Mouse (Mus musculus) limb, embryonic 13.5 days (tissue): ENCODE results near the gene Tmem232. TPM values are rescaled to one million over a fixed set of nuclear protein-coding genes. Genes with fewer than 3 reads are reported as not detected.
"Not testable (repeated sequence)": the region's sequence is repeated elsewhere in the genome, so short reads cannot be mapped to it uniquely, and the experiment has no call there.

Experiments used
- ATAC-seq: fragments of 200-750 bp; cut with Nextera tagmentation; 2 replicates; pipeline ENCODE4 v1.8.0; 2017; ENCODE audit warnings: low read depth, moderate number of reproducible peaks, moderate TSS enrichment; ENCODE audit not compliant: low FRiP score
- H3K27ac ChIP-seq: fragments of 300-500 bp; sonication (generic); 2 replicates; pipeline ENCODE4 v1.5.1; 2015; ENCODE audit warnings: inconsistent platforms, mild to moderate bottlenecking, moderate library complexity
- H3K27me3 ChIP-seq: fragments of 300-500 bp; sonication (generic); 2 replicates; pipeline ENCODE4 v1.6.1; 2015; ENCODE audit warnings: mild to moderate bottlenecking, inconsistent platforms
- H3K36me3 ChIP-seq: fragments of 300-500 bp; sonication (generic); 2 replicates; pipeline ENCODE4 v1.6.1; 2015; ENCODE audit warnings: inconsistent platforms, mild to moderate bottlenecking, moderate library complexity
- H3K4me1 ChIP-seq: fragments of 300-500 bp; sonication (generic); 2 replicates; pipeline ENCODE4 v1.6.1; 2015; ENCODE audit warnings: inconsistent platforms
- H3K4me2 ChIP-seq: fragments of 300-500 bp; sonication (generic); replicated peaks from 2 replicates; pipeline ENCODE4 v1.6.1; 2015; ENCODE audit warnings: inconsistent platforms, mild to moderate bottlenecking, moderate library complexity
- H3K4me3 ChIP-seq: fragments of 300-500 bp; sonication (generic); 2 replicates; pipeline ENCODE4 v1.5.1; 2015; ENCODE audit warnings: moderate library complexity, mild to moderate bottlenecking, inconsistent platforms
- H3K9ac ChIP-seq: fragments of 300-500 bp; sonication (generic); 2 replicates; pipeline ENCODE4 v1.6.1; 2015; ENCODE audit warnings: mild to moderate bottlenecking, inconsistent platforms
- H3K9me3 ChIP-seq: fragments of 300-500 bp; sonication (generic); 2 replicates; pipeline ENCODE4 v1.6.1; 2016; ENCODE audit warnings: inconsistent platforms
- WGBS: fragments of 180-500 bp; shearing (Covaris S2); methylation state at CpG from one replicate; pipeline ENCODE4 v1.1.7; 2015; 5-methylcytosine and 5-hydroxymethylcytosine counted together
- polyA plus RNA-seq: library from polyadenylated mRNA; unstranded; fragments of >200 nt; fragmentation: Nextera tagmentation; extraction: Ambion mirVana; gene quantifications from 2 replicates; pipeline ENCODE4 v1.2.1, GENCODE M21; 2015

Tmem232 gene
- polyA plus RNA-seq, 1 experiment from 2014 or later: 0.13 TPM

DNA sequence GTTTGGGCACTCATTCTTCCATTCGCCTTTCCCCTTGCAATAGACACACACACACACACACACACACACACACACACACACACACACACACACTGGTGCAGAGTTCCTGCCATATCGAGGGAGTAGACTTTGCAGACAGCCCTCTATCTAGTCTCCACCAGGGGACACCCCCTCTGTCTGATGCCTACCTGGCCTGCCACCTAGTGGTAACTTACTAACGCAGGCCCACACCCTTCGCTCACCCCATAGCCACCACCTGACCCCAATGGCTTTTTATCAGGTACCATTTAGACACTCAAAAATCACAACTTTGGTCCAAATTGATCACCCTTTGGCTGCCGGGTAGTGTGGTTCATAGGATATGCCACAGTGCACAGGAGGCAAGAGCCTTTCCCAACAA, 18.7 kb upstream of the Tmem232 start:
- H3K4me2 ChIP-seq: no peak overlapping the region
- H3K4me3 ChIP-seq: no peak overlapping the region
- H3K27ac ChIP-seq: no peak overlapping the region
- WGBS: 47% methylated on average over 5 of the region's 5 CpGs
- ATAC-seq: no peak
- H3K36me3 ChIP-seq: no peaks in the 10 kb centered on the region
- H3K27me3 ChIP-seq: no peaks in the 10 kb centered on the region
- H3K9ac ChIP-seq: no peak overlapping the region
- H3K9me3 ChIP-seq: no peaks in the 10 kb centered on the region
- H3K4me1 ChIP-seq: no peaks in the 10 kb centered on the region

DNA sequence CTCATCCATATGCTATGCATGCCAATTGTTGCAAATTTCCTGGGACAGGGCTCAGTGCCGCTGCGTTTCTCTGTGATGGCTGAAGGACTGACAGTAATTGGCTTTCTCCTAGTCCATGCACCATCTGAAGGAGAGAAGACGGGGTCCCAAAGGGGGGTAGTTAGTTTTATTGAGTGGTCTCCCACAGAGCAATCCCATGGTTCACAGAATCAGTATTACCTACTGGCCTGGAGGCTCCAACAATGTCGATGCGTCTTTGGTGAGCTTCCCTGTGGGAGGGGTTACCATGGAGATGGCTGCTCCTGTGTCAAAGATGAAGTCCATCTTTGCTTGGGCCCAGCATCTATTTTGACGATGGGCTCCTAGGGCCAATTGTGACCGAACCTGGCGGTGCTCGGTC, 18.2 kb upstream of the Tmem232 start:
- Histone ChIP-seq H3K4me3 (no peak overlapping the region), H3K4me1 (no peaks in the 10 kb centered on the region), H3K9ac (no peak overlapping the region), H3K9me3 (no peaks in the 10 kb centered on the region), H3K4me2 (peak overlapping the region; percentile 21; the same call in 1 of the 2 replicates), H3K27ac (no peak overlapping the region), H3K27me3 (no peaks in the 10 kb centered on the region), H3K36me3 (no peaks in the 10 kb centered on the region)
- WGBS: 64% methylated on average over 9 of the region's 9 CpGs
- no peak for ATAC-seq

DNA sequence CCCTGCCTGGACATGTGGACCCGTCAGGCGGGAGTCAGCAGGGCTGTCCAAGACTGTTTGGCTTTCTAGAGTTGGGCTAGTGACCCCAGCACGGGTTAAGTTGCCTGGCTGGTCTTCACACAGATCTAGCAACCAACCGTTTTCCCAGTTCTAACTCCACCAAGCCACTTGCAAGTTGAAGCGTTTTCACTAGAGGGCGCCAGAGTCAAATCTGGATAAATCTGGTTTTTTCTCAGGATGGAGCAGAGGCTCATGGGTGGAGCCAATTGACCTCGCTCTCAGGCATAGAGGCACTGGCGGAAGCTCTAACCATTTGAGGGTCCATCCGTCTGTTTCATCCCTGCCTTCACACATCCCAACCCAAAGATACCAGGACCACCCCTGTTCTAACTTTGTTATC, 17.6 kb upstream of the Tmem232 start:
- ATAC-seq: no peak

DNA sequence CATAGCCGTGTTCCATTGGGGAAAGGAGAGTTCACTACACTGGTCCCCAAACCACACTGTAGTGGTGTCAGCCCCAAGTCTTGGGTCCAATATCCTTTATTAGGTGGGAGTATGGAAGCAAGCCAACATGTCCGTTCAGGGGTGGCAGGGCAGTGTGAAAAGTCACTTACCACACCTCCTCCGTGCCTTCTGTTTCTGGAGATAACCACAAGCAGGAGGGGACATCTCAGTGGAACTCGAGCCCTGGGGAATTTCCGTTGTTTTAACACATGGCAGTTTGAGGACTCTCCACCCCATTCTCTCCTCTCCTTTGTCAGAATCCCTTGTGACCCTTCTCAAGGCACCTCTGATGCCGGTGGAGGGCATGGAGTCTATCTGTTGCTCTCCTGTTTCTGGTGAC, 16.6 kb upstream of the Tmem232 start:
- Histone ChIP-seq H3K27ac (no peak overlapping the region), H3K9me3 (no peaks in the 10 kb centered on the region), H3K27me3 (no peaks in the 10 kb centered on the region), H3K4me2 (no peak overlapping the region), H3K4me1 (no peaks in the 10 kb centered on the region), H3K4me3 (no peak overlapping the region), H3K9ac (no peak overlapping the region), H3K36me3 (no peaks in the 10 kb centered on the region)
- no peak for ATAC-seq
- WGBS: 69% methylated on average over 6 of the region's 6 CpGs

More for the DNA sequence above, 17.6 kb upstream of the Tmem232 start:
- H3K4me3 ChIP-seq: no peak overlapping the region
- 45% methylated on average over 9 of the region's 9 CpGs for WGBS
- no peaks in the 10 kb centered on the region for H3K36me3 ChIP-seq
- no peaks in the 10 kb centered on the region for H3K4me1 ChIP-seq
- H3K27me3 ChIP-seq: no peaks in the 10 kb centered on the region
- H3K9me3 ChIP-seq: no peaks in the 10 kb centered on the region
- H3K9ac ChIP-seq: no peak overlapping the region
- H3K27ac ChIP-seq: no peak overlapping the region
- H3K4me2 ChIP-seq: peak overlapping the region; percentile 21; the same call in 1 of the 2 replicates

DNA sequence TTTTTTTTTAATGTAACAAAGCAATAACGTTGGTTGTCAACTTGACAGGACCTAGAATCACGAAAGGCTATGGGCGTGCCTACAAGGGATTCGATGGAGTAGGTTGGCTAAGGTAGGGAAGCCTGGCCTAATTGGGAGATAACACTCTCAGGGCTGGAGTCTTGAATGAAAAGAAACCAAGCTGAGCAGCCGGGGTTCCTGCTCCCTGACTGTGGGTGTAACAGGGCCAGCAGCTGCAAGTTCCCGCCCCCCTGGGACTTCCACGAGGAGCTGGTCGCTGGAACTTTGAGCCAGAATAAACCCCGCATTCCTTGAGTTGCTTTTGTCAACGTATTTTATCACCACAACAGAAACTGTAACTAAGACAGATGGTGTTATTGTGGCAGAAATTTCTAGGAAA, 16.2 kb upstream of the Tmem232 start:
- ATAC-seq: no peak
- H3K27me3 ChIP-seq: no peaks in the 10 kb centered on the region
- H3K9me3 ChIP-seq: no peaks in the 10 kb centered on the region
- no peak overlapping the region for H3K9ac ChIP-seq
- H3K36me3 ChIP-seq: no peaks in the 10 kb centered on the region
- H3K4me3 ChIP-seq: no peak overlapping the region
- WGBS: 66% methylated on average over 10 of the region's 10 CpGs
- no peaks in the 10 kb centered on the region for H3K4me1 ChIP-seq
- no peak overlapping the region for H3K27ac ChIP-seq
- H3K4me2 ChIP-seq: no peak overlapping the region

DNA sequence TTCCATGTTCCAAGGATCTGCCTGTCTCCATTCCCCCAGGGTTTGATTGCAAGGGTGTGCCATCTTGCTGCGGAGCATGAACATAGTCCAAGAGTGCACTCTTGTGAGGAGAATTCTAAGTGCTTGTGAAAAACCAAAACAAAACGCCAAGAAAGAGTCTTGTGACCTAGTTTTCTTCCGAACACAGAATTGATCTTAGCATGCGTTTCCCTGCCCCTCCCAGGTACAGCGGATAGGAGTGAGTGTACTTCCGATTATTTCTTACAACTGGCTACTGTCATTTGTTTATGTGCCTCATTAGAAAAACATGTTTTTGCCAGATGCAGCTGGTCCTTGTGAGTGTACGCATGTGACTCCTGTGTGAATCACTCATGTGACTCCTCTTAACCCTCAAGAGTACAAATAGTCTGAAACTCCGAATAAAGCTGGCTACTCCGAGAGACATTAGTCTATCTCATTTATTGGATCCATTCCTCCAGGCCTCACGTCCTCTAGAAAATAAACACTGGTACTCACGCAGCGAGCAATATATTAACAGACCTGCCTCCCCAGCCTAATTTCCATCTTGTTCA, 11.9 kb upstream of the Tmem232 start:
- Histone ChIP-seq H3K36me3 (no peaks in the 10 kb centered on the region), H3K27me3 (no peaks in the 10 kb centered on the region), H3K9ac (no peak overlapping the region), H3K27ac (no peak overlapping the region), H3K4me2 (no peak overlapping the region), H3K4me3 (no peak overlapping the region), H3K9me3 (no peaks in the 10 kb centered on the region), H3K4me1 (no peaks in the 10 kb centered on the region)
- ATAC-seq: no peak
- 76% methylated on average over 12 of the region's 12 CpGs for WGBS

DNA sequence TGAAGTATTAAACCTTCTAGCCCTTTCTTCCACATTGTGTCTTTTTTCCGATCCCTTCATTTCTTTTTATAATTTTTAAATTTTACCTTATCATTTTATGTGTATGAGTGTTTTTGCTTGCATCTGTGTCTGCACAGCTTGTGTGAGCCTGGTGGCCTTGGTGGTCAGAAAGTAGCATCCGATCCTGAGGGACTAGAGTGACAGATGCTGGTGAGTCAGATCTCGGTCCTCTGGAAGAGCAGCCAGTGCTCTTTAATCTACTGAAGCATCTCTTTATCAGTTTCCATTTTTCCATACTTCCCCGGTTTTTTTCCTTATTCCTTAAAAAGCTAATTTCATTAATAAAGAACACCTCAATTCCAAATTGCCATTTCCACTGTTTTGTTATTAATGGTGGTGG, 9.8 kb upstream of the Tmem232 start:
- ATAC-seq: no peak
- 85% methylated on average over 4 of the region's 4 CpGs for WGBS
- Histone ChIP-seq H3K4me2 (no peak overlapping the region), H3K36me3 (no peaks in the 10 kb centered on the region), H3K4me1 (no peaks in the 10 kb centered on the region), H3K27me3 (no peaks in the 10 kb centered on the region), H3K4me3 (no peak overlapping the region), H3K9ac (no peak overlapping the region), H3K9me3 (no peaks in the 10 kb centered on the region), H3K27ac (no peak overlapping the region)

DNA sequence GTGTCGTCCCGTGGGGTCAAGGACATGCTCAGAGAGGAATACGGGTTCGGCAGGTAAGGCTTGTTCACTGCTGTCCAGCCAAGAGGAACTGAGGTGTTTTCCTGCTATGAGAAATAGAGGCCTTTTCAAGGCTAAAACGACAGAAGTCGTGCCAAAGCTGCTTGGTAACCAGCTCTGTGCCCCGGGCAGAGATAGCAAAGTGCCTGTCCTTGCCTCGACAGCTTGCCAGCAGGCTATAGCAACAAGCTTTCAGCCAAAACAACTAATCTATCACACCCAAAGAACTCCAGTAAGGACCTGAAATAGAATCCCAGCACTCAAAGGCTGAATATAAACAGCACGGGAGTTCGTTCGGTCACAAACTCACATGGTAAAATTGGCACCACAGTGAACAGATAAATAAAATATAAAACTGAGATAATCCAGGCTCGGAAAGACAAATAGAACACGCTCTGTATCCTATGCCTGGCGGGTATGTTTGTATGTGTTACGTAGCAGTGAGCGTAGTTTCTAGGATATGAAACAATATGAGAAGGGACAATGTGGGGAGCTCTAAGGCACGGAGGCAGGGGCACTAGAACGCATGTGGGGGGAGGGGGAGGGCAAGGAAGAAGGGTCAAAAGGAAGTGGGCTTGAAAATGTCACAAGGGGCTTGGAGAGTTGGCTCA, 8.2 kb upstream of the Tmem232 start:
- H3K27ac ChIP-seq: no peak overlapping the region
- H3K4me3 ChIP-seq: no peak overlapping the region
- no peaks in the 10 kb centered on the region for H3K27me3 ChIP-seq
- no peaks in the 10 kb centered on the region for H3K4me1 ChIP-seq
- whole genome bisulfite sequencing: 78% methylated on average over 18 of the region's 18 CpGs
- no peak overlapping the region for H3K9ac ChIP-seq
- H3K4me2 ChIP-seq: no peak overlapping the region
- ATAC-seq: no peak
- no peaks in the 10 kb centered on the region for H3K36me3 ChIP-seq
- H3K9me3 ChIP-seq: no peaks in the 10 kb centered on the region

DNA sequence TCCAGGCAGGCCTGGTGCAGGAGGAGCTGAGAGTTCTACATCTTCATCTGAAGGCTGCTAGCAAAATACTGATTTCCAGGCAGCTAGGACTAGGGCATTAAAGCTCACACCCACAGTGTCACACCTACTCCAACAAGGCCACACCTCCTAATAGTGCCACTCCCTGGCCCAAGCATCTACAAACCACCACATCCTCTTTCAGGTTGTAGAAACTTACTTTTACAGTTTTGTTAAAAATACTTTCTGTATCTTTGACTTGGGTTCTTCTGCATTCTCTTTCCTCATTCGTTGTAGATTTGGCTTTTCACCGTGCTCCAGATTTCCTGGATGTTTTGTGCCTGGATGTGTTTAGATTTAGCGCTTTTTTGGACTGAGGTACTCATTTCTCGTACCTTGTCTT, 5.6 kb upstream of the Tmem232 start:
- WGBS: 91% methylated on average over 4 of the region's 4 CpGs
- H3K27me3 ChIP-seq, H3K9me3 ChIP-seq, ATAC-seq, H3K36me3 ChIP-seq, H3K4me1 ChIP-seq, H3K9ac ChIP-seq, H3K4me2 ChIP-seq, H3K4me3 ChIP-seq, H3K27ac ChIP-seq: not testable (repeated sequence)

DNA sequence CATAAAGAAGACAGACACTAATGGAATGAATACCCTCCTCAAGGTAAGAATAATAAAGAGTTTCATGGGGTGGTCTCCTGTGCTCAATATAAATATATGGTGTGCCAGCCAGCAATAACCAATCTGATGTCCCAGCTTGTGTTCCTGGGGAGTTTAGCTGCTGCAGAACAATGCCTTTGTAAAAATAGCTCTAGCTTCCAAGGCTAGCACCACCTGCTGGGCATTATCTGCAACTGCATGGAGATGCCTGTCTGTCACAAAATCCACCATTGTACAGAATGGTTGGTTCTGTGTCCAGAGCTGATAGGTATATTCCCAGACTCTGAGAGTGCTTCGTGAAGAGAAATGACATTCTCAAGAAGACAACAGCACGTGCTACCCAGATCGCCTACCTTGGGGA, 4.4 kb downstream of the Tmem232 start:
- H3K36me3 ChIP-seq: no peaks in the 10 kb centered on the region
- no peak overlapping the region for H3K27ac ChIP-seq
- WGBS: 28% methylated on average over 3 of the region's 3 CpGs
- no peak overlapping the region for H3K9ac ChIP-seq
- no peak overlapping the region for H3K4me3 ChIP-seq
- no peak overlapping the region for H3K4me2 ChIP-seq
- no peaks in the 10 kb centered on the region for H3K27me3 ChIP-seq
- H3K9me3 ChIP-seq: no peaks in the 10 kb centered on the region; the same call in 1 of the 2 replicates
- ATAC-seq: peak; percentile 59; the same call in 1 of the 2 replicates
- H3K4me1 ChIP-seq: no peaks in the 10 kb centered on the region

DNA sequence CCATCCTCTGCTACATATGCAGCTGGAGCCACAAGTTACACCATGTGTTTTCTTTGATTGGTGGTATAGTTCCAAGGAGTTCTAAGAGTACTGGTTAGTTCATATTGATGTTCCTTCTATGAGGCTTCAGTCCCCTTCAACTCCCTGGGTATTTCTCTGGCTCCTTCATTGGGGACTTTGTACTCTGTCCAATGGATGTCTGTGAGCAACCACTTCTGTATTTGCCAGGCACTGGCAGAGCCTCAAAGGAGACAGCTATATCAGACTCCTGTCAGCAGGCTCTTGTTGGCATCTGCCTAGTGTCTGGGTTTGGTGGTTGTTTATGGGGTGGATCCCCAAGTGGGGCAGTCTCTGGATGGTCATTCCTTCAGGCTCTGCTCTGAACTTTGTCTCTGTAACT, 8.2 kb downstream of the Tmem232 start:
- H3K36me3 ChIP-seq, H3K4me3 ChIP-seq, H3K4me1 ChIP-seq, H3K9me3 ChIP-seq, H3K27ac ChIP-seq, ATAC-seq, H3K9ac ChIP-seq, H3K27me3 ChIP-seq, H3K4me2 ChIP-seq: not testable (repeated sequence)

DNA sequence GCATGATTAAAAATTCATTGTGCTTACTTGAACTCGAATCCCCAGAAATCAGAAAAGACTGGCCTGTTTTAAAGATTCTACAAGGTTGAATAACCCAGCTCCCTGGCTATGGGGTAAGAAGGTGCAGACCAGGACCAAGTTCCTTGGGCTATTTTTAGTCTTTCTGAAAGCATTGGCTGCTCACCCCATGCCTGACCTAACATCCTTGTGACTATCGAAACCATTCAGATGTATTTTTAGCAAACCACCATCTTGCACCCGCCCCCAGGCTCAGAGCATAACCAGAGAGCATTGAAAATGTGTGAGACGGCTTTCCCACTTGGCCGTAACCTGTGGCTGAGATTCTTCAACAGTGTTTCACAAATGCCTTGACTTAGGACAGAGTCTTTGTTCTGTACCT, 13.1 kb downstream of the Tmem232 start:
- Histone ChIP-seq H3K36me3 (no peaks in the 10 kb centered on the region), H3K27ac (no peak overlapping the region), H3K4me1 (no peaks in the 10 kb centered on the region), H3K9ac (no peak overlapping the region), H3K4me2 (no peak overlapping the region), H3K9me3 (no peaks in the 10 kb centered on the region), H3K27me3 (no peaks in the 10 kb centered on the region), H3K4me3 (no peak overlapping the region)
- 81% methylated on average over 5 of the region's 5 CpGs for WGBS
- no peak for ATAC-seq

DNA sequence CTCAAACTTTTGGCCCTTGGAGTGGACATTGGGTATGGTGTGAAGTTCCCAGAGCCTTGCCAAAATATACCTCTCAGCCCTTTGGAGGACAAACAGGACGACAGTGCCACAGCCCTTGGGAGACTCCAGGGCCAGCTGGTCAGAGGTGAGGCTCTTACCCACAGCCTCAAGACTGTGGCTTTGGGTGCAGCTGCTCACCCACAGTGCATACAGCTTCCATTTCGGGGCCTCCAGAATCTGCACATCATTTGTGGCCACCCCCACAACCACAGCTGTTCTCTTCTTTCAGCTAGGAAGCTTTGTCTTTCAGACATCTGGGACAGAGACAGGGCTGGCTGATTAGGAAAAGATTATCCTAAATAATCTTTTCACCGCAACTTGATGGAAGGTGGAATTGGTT, 27.1 kb downstream of the Tmem232 start:
- Histone ChIP-seq H3K27me3 (no peaks in the 10 kb centered on the region), H3K9me3 (no peaks in the 10 kb centered on the region), H3K27ac (no peak overlapping the region), H3K4me1 (no peaks in the 10 kb centered on the region), H3K36me3 (no peaks in the 10 kb centered on the region), H3K4me3 (no peak overlapping the region), H3K9ac (no peak overlapping the region), H3K4me2 (no peak overlapping the region)
- 81% methylated on average over 3 of the region's 3 CpGs for WGBS
- ATAC-seq: no peak
